Mouse (Mus musculus) ES-E14 (cell line): ENCODE results near the gene Olfr652.

Experiments used
- CHD2 ChIP-seq: IDR thresholded peaks from 2 replicates; pipeline ENCODE4 v1.6.1; 2014; ENCODE audit warnings: mild to moderate bottlenecking, low read depth, low read length, inconsistent platforms
- HCFC1 ChIP-seq: IDR thresholded peaks from 2 replicates; pipeline ENCODE4 v1.6.1; 2012; ENCODE audit warnings: low read length, inconsistent platforms, borderline replicate concordance; ENCODE audit not compliant: insufficient read depth
- MAFK ChIP-seq: IDR thresholded peaks from 2 replicates; pipeline ENCODE4 v1.6.1; 2014; ENCODE audit warnings: mild to moderate bottlenecking, low read depth, low read length, inconsistent platforms; ENCODE audit not compliant: insufficient read depth
- ZNF384 ChIP-seq: IDR thresholded peaks from 2 replicates; pipeline ENCODE4 v1.6.1; 2012; ENCODE audit warnings: low read depth, low read length, inconsistent platforms

GRCm38 (mm10) chr7:104588274-104588673 lies 27.6 kb downstream of the Olfr652 start:
- TF ChIP-seq HCFC1 (no peak), ZNF384 (no peak), CHD2 (no peak), MAFK (no peak)
